Mouse (Mus musculus): ENCODE data around the gene Mbd5. TPM values are rescaled to one million over a fixed set of nuclear protein-coding genes. Genes with fewer than 3 reads are reported as not detected.
A peak's percentile ranks its signal among the peaks of the same experiment; 100 is the strongest.

The Mbd5 gene
- total and polyA plus RNA-seq, 3 experiments: 4.4 to 8.7 TPM; not detected in 1

GRCm38 (mm10) chr2:49354066-49354465 is 404.8 kb downstream of the Mbd5 start:
- TF ChIP-seq USF2 (IDR thresholded peaks at IDR 0.05; ENCODE audit: borderline replicate concordance in 1 of 2, insufficient read depth in 1 of 2, low read depth in 1 of 2, low read length in 2 of 2) (no peak), HCFC1 (IDR thresholded peaks at IDR 0.05; ENCODE audit: low read depth, low read length) (no peak), MXI1 (IDR thresholded peaks at IDR 0.05; ENCODE audit: low read depth, low read length) (no peak), POLR2AphosphoS2 (IDR thresholded peaks at IDR 0.05; ENCODE audit: low read length) (no peak), MAX (IDR thresholded peaks at IDR 0.05; ENCODE audit: low read length) (no peak), ETS1 (IDR thresholded peaks at IDR 0.05; ENCODE audit: low read depth, low read length) (peak; percentile 44), EP300 (IDR thresholded peaks at IDR 0.05; ENCODE audit: low read depth in 1 of 2, low read length in 2 of 2) (peak; percentile 77 to 82), MAZ (IDR thresholded peaks at IDR 0.05; ENCODE audit: low read depth, low read length) (no peak), ZC3H11A (IDR thresholded peaks at IDR 0.05; ENCODE audit: low read depth, low read length) (no peak), MEF2A (IDR thresholded peaks at IDR 0.05; ENCODE audit: extremely low read depth, insufficient replicate concordance, low read depth, low read length, poor library complexity, severe bottlenecking) (no peak), TCF12 (IDR thresholded peaks at IDR 0.05; ENCODE audit: low read depth, low read length) (peak; percentile 67), GATA1 (IDR thresholded peaks at IDR 0.05; ENCODE audit: low read depth, low read length) (peak; percentile 86), UBTF (IDR thresholded peaks at IDR 0.05; ENCODE audit: borderline replicate concordance, insufficient read depth, low read depth, low read length) (no peak), RCOR1 (IDR thresholded peaks at IDR 0.05; ENCODE audit: low read depth, low read length) (peak; percentile 45; the same call in 1 of the 2 replicates), MYB (IDR thresholded peaks at IDR 0.05; ENCODE audit: low read depth, low read length) (0 out of 2 replicates have a peak, but pooled peaks have one; percentile 30)
- peaks cover 21 to 38% of the 10 kb centered on the region in 2 experiments for H3K4me1 ChIP-seq (ENCODE audit: control insufficient read depth in 1 of 2, insufficient read depth in 2 of 2, low read length in 2 of 2)
- no peaks in the 10 kb centered on the region for H3K9me3 ChIP-seq (replicated peaks; ENCODE audit: insufficient read depth, low read length)
- peaks cover 0 to 29% of the 10 kb centered on the region in 2 experiments; a peak in 2 of 4 replicates for H3K36me3 ChIP-seq (ENCODE audit: control insufficient read depth in 1 of 2, insufficient read depth in 2 of 2, low read length in 2 of 2)
- H3K9ac ChIP-seq (ENCODE audit: control insufficient read depth, low read depth, low read length, poor library complexity, severe bottlenecking): no peak overlapping the region
- H3K27me3 ChIP-seq (ENCODE audit: control insufficient read depth in 1 of 2, insufficient read depth in 2 of 2, low read length in 2 of 2): no peaks in the 10 kb centered on the region
- no peaks in the 10 kb centered on the region for H3K79me2 ChIP-seq (ENCODE audit: control insufficient read depth, insufficient read depth, low read length, poor library complexity)
- no peak overlapping the region for H3K27ac ChIP-seq (ENCODE audit: control insufficient read depth, low read depth, low read length)
- DNase-seq (ENCODE audit: low read depth, low spot score): peak; percentile 58
- no peak overlapping the region for H3K4me3 ChIP-seq (ENCODE audit: control insufficient read depth in 1 of 2, insufficient read depth in 1 of 2, low read depth in 2 of 2, low read length in 2 of 2)

DNA sequence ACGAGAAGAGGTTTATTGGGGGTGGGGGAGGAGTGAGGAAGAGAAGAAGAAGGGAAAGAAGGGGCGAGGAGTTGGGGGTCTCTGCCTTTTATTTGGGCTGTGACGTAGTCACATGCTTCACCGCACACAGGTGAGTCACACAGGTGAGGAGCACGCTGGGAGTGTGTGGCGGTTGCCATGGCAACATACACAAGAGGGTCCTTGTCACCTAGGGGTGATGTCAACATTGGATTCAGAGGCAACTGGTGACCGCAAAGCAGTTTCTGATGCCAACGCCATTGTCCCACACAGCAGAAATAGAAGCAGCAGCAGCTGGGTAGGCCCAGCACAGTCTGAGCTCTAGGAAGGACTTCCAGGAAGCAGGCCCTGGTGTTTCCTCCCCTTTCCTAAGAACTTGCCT is 406.6 kb downstream of the Mbd5 start:
- H3K36me3 ChIP-seq (ENCODE audit: control insufficient read depth in 1 of 2, insufficient read depth in 2 of 2, low read length in 2 of 2): peaks cover 0 to 16% of the 10 kb centered on the region in 2 experiments; a peak in 2 of 4 replicates
- H3K27me3 ChIP-seq (ENCODE audit: control insufficient read depth in 1 of 2, insufficient read depth in 2 of 2, low read length in 2 of 2): no peaks in the 10 kb centered on the region
- H3K9ac ChIP-seq (ENCODE audit: control insufficient read depth, low read depth, low read length, poor library complexity, severe bottlenecking): no peak overlapping the region
- TF ChIP-seq SMC3 (IDR thresholded peaks at IDR 0.05; ENCODE audit: low read depth, low read length) (no peak), TBP (IDR thresholded peaks at IDR 0.05; ENCODE audit: low read depth, low read length) (no peak), USF2 (IDR thresholded peaks at IDR 0.05; ENCODE audit: borderline replicate concordance in 1 of 2, insufficient read depth in 1 of 2, low read depth in 1 of 2, low read length in 2 of 2) (no peak), TCF12 (IDR thresholded peaks at IDR 0.05; ENCODE audit: low read depth, low read length) (no peak), MAFK (IDR thresholded peaks at IDR 0.05; ENCODE audit: borderline replicate concordance, low read depth, low read length) (no peak), KAT2A (conservative IDR thresholded peaks at IDR 0.05; ENCODE audit: low read depth, low read length) (no peak), POLR2AphosphoS5 (IDR thresholded peaks at IDR 0.05; ENCODE audit: borderline replicate concordance, low read depth, low read length) (no peak), USF1 (IDR thresholded peaks at IDR 0.05; ENCODE audit: low read depth, low read length) (no peak), MAX (IDR thresholded peaks at IDR 0.05; ENCODE audit: low read length) (no peak), RCOR1 (IDR thresholded peaks at IDR 0.05; ENCODE audit: low read depth, low read length) (no peak), MXI1 (IDR thresholded peaks at IDR 0.05; ENCODE audit: low read depth, low read length) (no peak), JUND (IDR thresholded peaks at IDR 0.05; ENCODE audit: low read depth, low read length) (no peak), ZNF384 (IDR thresholded peaks at IDR 0.05; ENCODE audit: low read depth, low read length) (no peak), NELFE (IDR thresholded peaks at IDR 0.05; ENCODE audit: low read depth, low read length) (no peak), ELF1 (IDR thresholded peaks at IDR 0.05; ENCODE audit: low read depth, low read length) (no peak), E2F4 (IDR thresholded peaks at IDR 0.05; ENCODE audit: borderline replicate concordance, low read depth, low read length) (no peak), POLR2AphosphoS2 (IDR thresholded peaks at IDR 0.05; ENCODE audit: low read length) (no peak), CTCF (IDR thresholded peaks at IDR 0.05 in 2 of 3, conservative IDR thresholded peaks at IDR 0.05 in 1 of 3; ENCODE audit: control insufficient read depth in 1 of 3, insufficient read depth in 1 of 3, low read depth in 2 of 3, low read length in 3 of 3, poor library complexity in 1 of 3, severe bottlenecking in 1 of 3) (no peak)
- H3K4me1 ChIP-seq (ENCODE audit: control insufficient read depth in 1 of 2, insufficient read depth in 2 of 2, low read length in 2 of 2): peaks cover 12 to 24% of the 10 kb centered on the region in 2 experiments
- DNase-seq (ENCODE audit: low read depth, low spot score): no peak
- no peak overlapping the region for H3K4me3 ChIP-seq (ENCODE audit: control insufficient read depth in 1 of 2, insufficient read depth in 1 of 2, low read depth in 2 of 2, low read length in 2 of 2)
- H3K27ac ChIP-seq (ENCODE audit: control insufficient read depth, low read depth, low read length): no peak overlapping the region
- H3K79me2 ChIP-seq (ENCODE audit: control insufficient read depth, insufficient read depth, low read length, poor library complexity): no peaks in the 10 kb centered on the region
- H3K9me3 ChIP-seq (replicated peaks; ENCODE audit: insufficient read depth, low read length): no peaks in the 10 kb centered on the region
